Mouse (Mus musculus): ENCODE data around the gene Fhad1. TPM values are rescaled to one million over a fixed set of nuclear protein-coding genes. Genes with fewer than 3 reads are reported as not detected.

The Fhad1 gene
- polyA plus RNA-seq, 1 experiment from 2014 or later = 3.7 TPM

DNA sequence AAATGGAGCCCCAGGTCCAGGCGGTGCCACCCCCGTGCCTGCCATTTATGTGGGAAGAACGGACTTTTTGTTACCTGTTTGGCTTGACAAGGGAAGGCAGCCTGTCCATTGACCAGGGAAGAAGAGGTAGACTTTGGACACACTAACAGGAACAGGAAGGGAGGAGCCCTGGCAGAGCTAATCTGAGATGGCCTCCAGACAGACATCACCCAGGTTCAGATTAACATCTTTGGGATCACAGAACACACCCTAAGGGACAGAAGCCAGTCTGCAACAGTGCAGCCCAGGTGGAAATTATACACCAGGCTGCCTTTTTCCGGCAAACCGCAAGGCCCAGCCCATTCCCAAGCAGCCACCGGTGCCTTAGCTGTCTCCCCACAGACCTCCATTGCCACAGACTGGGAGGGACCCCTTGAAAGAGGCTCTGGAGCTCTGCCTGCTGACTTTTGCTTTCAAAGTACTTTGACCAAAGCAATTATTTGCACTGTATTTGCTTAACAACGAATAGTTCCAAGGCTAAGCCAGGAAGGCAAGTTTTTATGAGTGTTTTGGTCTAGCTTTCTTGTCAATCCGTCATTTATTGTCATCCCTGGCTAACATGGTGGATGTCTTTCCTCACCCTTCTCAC, 121.6 kb downstream of the Fhad1 start:
- no peaks in the 10 kb centered on the region for H3K9me3 ChIP-seq
- ATAC-seq (ENCODE audit: low FRiP score, low read depth) = no peak
- no peaks in the 10 kb centered on the region for H3K27me3 ChIP-seq
- no peak overlapping the region for H3K27ac ChIP-seq
- no peak overlapping the region for H3K9ac ChIP-seq
- no peak overlapping the region for H3K4me3 ChIP-seq
- no peaks in the 10 kb centered on the region for H3K36me3 ChIP-seq
- 0 out of 2 replicates have a peak, but pooled peaks cover 5% of the 10 kb centered on the region for H3K4me1 ChIP-seq
- no peak overlapping the region for H3K4me2 ChIP-seq (replicated peaks)
- WGBS = 78% methylated on average over 8 of the region's 8 CpGs

GRCm38 (mm10) chr4:141886385-141886968, 128.4 kb downstream of the Fhad1 start:
- ATAC-seq (ENCODE audit: low FRiP score, low read depth) = peak; percentile 76
- Histone ChIP-seq H3K4me1 (peaks cover 20% of the 10 kb centered on the region), H3K27ac (no peak overlapping the region), H3K36me3 (no peaks in the 10 kb centered on the region), H3K4me2 (replicated peaks) (no peak overlapping the region), H3K4me3 (no peak overlapping the region), H3K27me3 (no peaks in the 10 kb centered on the region), H3K9me3 (no peaks in the 10 kb centered on the region), H3K9ac (no peak overlapping the region)
- 37% methylated on average over 6 of the region's 6 CpGs for WGBS

DNA sequence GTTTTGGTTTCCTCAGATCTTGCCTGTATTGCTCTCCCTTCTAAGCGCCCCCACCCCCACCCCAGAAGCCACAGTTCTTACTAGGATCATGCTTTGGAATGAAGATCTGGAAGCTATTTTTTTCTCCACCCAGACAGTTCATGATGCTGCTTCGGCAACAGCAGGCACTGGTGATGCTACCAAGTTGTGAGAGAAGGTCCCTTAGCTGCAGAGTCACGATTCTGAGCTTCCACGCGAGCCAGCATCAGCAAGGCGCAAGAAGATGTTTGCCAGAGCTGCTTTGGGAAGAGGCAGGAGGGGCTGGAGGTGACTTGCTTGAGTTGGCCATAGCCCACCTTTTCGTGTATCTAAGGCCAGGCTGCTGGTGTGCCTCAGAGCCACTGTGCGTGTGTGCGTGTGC, 129.4 kb downstream of the Fhad1 start:
- no peak overlapping the region for H3K4me3 ChIP-seq
- no peaks in the 10 kb centered on the region for H3K36me3 ChIP-seq
- H3K9ac ChIP-seq = no peak overlapping the region
- no peaks in the 10 kb centered on the region for H3K9me3 ChIP-seq
- ATAC-seq (ENCODE audit: low FRiP score, low read depth) = no peak
- no peaks in the 10 kb centered on the region for H3K27me3 ChIP-seq
- H3K27ac ChIP-seq = no peak overlapping the region
- H3K4me1 ChIP-seq = peaks cover 20% of the 10 kb centered on the region
- 50% methylated on average over 9 of the region's 9 CpGs for WGBS
- no peak overlapping the region for H3K4me2 ChIP-seq (replicated peaks)

GRCm38 (mm10) chr4:141882858-141883257, 132.0 kb downstream of the Fhad1 start:
- 86% methylated on average over 7 of the region's 7 CpGs for WGBS
- H3K27ac ChIP-seq = no peak overlapping the region

DNA sequence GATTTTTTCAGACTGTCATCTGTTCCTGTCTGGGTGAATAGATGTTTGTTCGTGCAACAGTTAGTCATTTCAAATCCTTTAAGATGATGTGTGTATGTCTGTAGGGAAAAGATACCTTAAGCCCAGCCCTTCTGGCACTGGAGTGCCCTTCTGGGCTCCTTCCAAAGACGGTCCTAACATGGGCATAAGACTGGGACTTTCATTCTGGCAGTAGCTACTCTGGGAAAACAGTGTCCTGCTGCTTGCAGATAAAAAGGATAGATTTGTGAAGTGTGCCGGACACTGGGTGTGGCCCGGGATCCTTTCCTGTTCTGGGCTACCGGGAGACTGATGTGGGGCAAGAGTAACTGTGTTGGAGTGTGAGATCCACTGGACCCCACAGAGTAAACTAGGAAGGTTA, 132.9 kb downstream of the Fhad1 start:
- no peak overlapping the region for H3K27ac ChIP-seq
- no peaks in the 10 kb centered on the region for H3K36me3 ChIP-seq
- H3K4me3 ChIP-seq = no peak overlapping the region
- H3K4me2 ChIP-seq (replicated peaks) = no peak overlapping the region
- no peak overlapping the region for H3K9ac ChIP-seq
- whole genome bisulfite sequencing = 79% methylated on average over 5 of the region's 5 CpGs
- H3K9me3 ChIP-seq = no peaks in the 10 kb centered on the region
- H3K27me3 ChIP-seq = peaks cover 13% of the 10 kb centered on the region; the same call in 1 of the 2 replicates
- no peak for ATAC-seq (ENCODE audit: low FRiP score, low read depth)
- H3K4me1 ChIP-seq = peaks cover 19% of the 10 kb centered on the region

More at GRCm38 (mm10) chr4:141882858-141883257, 132.0 kb downstream of the Fhad1 start:
- H3K9me3 ChIP-seq = no peaks in the 10 kb centered on the region
- H3K4me2 ChIP-seq (replicated peaks) = no peak overlapping the region
- 0 out of 2 replicates have a peak, but pooled peaks cover 6% of the 10 kb centered on the region for H3K27me3 ChIP-seq
- peaks cover 20% of the 10 kb centered on the region for H3K4me1 ChIP-seq
- no peak overlapping the region for H3K9ac ChIP-seq
- ATAC-seq (ENCODE audit: low FRiP score, low read depth) = no peak
- no peaks in the 10 kb centered on the region for H3K36me3 ChIP-seq
- no peak overlapping the region for H3K4me3 ChIP-seq

GRCm38 (mm10) chr4:141881289-141881914, 133.5 kb downstream of the Fhad1 start:
- no peak overlapping the region for H3K4me2 ChIP-seq (replicated peaks)
- H3K4me1 ChIP-seq = peaks cover 13% of the 10 kb centered on the region
- H3K27ac ChIP-seq = no peak overlapping the region
- H3K27me3 ChIP-seq = peaks cover 13% of the 10 kb centered on the region; the same call in 1 of the 2 replicates
- WGBS = 53% methylated on average over 10 of the region's 10 CpGs
- H3K36me3 ChIP-seq = no peaks in the 10 kb centered on the region
- H3K4me3 ChIP-seq = no peak overlapping the region
- no peak for ATAC-seq (ENCODE audit: low FRiP score, low read depth)
- H3K9ac ChIP-seq = no peak overlapping the region
- H3K9me3 ChIP-seq = no peaks in the 10 kb centered on the region

DNA sequence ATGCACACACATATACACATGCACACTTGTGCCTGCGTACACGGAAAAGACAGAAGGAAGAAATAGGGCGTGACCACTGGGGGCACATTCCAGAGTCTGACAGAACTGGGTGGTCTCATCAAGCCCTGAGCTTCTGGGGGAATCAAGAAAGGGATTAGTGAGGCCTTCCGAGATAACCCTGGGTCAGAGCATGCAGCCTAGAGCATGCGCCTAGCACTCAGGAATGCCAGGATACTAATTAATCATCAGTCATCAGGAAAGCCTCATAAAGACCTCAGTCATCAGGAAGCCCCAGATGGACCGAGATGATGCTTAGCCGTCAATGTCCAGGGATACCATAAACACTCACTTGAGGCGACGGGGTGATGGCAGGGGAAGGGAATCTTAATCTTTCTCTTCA, 135.0 kb downstream of the Fhad1 start:
- Histone ChIP-seq H3K4me2 (replicated peaks) (no peak overlapping the region), H3K36me3 (no peaks in the 10 kb centered on the region), H3K9ac (no peak overlapping the region), H3K4me3 (no peak overlapping the region), H3K27ac (no peak overlapping the region), H3K9me3 (no peaks in the 10 kb centered on the region), H3K27me3 (peaks cover 16% of the 10 kb centered on the region; the same call in 1 of the 2 replicates), H3K4me1 (peaks cover 5% of the 10 kb centered on the region)
- WGBS = 26% methylated on average over 9 of the region's 9 CpGs
- ATAC-seq (ENCODE audit: low FRiP score, low read depth) = no peak

- 70% methylated on average over 4 of the region's 4 CpGs for WGBS
- Histone ChIP-seq H3K27me3 (peaks cover 16% of the 10 kb centered on the region; the same call in 1 of the 2 replicates), H3K36me3 (no peaks in the 10 kb centered on the region), H3K4me2 (replicated peaks) (no peak overlapping the region), H3K27ac (no peak overlapping the region), H3K4me1 (peaks cover 7% of the 10 kb centered on the region), H3K9me3 (no peaks in the 10 kb centered on the region), H3K9ac (no peak overlapping the region), H3K4me3 (no peak overlapping the region)
- no peak for ATAC-seq (ENCODE audit: low FRiP score, low read depth)
These were observed 135.8 kb downstream of the Fhad1 start for GRCm38 (mm10) chr4:141879074-141879473.

DNA sequence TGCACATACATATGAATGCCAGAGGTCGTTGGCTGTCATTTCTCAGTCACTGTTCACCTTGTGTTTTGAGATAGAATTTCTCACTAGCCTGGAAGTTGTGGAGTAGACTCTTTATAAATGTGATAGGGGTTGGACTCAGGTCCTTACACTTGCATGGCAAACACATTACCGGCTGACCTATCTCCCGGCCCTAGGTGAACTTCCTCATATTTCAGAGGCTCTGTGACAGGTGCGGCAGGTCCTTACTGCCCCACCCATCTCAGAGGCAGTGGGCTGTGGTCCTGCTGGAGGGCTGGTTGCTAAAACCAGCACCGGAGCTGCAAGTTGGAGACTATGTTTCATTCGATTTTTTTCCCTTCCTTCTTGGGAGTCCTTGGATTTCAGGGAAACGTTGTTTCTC, 136.3 kb downstream of the Fhad1 start:
- H3K4me1 ChIP-seq = peaks cover 11% of the 10 kb centered on the region
- ATAC-seq (ENCODE audit: low FRiP score, low read depth) = no peak
- no peaks in the 10 kb centered on the region for H3K9me3 ChIP-seq
- H3K36me3 ChIP-seq = no peaks in the 10 kb centered on the region
- peaks cover 16% of the 10 kb centered on the region; the same call in 1 of the 2 replicates for H3K27me3 ChIP-seq
- no peak overlapping the region for H3K27ac ChIP-seq
- 57% methylated on average over 7 of the region's 7 CpGs for WGBS
- no peak overlapping the region for H3K4me3 ChIP-seq
- no peak overlapping the region for H3K9ac ChIP-seq
- no peak overlapping the region for H3K4me2 ChIP-seq (replicated peaks)

DNA sequence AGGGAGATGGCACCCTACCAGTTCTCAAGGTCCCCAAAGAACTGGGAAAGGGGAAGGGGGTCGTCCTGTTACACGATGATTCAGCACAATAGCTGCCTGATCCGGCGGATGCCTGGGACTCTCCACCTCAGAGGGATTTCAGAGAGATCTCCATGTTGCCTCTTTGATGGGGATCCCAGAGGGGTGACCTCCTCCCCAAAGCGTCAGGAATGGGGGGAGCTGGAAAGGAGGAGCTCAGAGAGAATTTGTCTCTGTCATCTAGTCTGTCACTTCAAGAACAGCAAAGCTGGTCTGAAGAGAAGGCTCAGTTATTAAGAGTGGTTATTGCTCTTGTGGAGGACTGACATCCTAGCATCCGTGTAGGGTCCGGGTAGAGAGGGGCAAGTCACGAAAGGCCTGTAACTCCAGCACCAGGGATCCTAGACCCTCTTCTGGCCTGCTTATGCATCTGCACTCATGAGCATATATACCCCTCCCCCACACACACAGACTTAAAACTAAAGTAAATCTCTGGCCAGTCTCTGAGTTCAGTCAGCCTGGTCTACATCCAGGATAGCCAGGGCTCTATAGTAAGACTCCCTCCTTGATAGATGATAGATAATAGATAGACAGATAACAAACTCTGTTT, 139.3 kb downstream of the Fhad1 start:
- peaks cover 39% of the 10 kb centered on the region for H3K4me1 ChIP-seq
- H3K9ac ChIP-seq = no peak overlapping the region
- peak overlapping the region; percentile 73 for H3K4me3 ChIP-seq
- H3K27me3 ChIP-seq = peaks cover 19% of the 10 kb centered on the region
- peak overlapping the region; percentile 92 for H3K4me2 ChIP-seq (replicated peaks)
- ATAC-seq (ENCODE audit: low FRiP score, low read depth) = no peak
- H3K9me3 ChIP-seq = no peaks in the 10 kb centered on the region
- WGBS = 19% methylated on average over 8 of the region's 8 CpGs
- H3K27ac ChIP-seq = no peak overlapping the region
- peaks cover 9% of the 10 kb centered on the region; the same call in 1 of the 2 replicates for H3K36me3 ChIP-seq

DNA sequence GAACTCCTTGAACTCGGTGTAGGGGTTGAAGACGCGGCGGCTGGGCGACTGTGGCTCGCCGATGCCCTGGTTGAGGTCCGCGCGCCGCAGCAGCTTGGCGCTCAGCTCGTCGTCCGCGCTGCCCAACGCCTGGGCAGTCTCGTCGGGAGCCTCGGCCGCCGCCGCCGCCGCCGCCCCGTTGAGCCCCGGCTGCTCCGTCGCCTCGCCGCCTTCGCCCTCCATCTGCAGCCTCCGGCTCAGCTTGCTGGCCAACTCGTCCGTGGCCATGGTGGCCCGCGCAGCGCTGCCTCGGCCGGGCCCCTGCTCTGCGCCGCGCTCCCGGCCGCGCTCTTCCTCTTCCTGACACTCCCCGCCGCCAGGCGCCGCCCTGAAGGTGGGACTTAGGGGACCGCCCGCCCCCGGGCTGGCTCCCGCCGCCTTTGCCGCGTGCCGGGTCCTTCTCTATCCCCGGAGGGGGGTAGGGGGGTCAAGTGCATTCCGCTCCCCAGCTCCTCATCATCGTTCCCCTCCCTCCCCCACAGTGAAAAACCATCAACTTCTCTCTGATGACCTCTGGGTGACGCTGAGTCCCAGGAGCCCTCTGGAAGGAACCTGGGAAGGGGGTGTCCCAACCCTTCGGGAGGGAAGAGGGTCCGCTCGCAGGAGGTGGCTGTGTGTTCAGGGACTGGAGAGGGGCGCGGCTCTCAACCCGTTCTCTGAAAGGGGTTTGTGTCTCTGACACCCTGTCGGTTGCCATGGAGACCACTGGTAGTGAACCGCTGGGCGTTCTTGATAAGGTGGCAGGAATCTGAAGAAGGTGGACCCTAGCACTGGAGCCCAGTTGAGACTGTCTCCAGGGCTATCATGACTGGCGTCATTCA, 140.1 kb downstream of the Fhad1 start, which contains the start of gene Efhd2:
Gene Efhd2 (minus strand): TSS at position 320 of the 860 bp plus-strand sequence.
- Histone ChIP-seq H3K4me3 (peak within 1 kb of the TSS; percentile 73), H3K36me3 (peaks cover 9% of the 10 kb centered on the region; the same call in 1 of the 2 replicates), H3K9me3 (no peaks in the 10 kb centered on the region), H3K4me1 (peaks cover 39% of the 10 kb centered on the region), H3K27me3 (peaks cover 19% of the 10 kb centered on the region), H3K4me2 (replicated peaks) (peak within 1 kb of the TSS; percentile 92), H3K9ac (peak within 1 kb of the TSS; percentile 82), H3K27ac (no peak within 1 kb of the TSS)
- ATAC-seq (ENCODE audit: low FRiP score, low read depth) = peak; percentile 89
- WGBS = under 1% methylated on average over 62 of the region's 73 CpGs
